Mouse (Mus musculus): ENCODE measurements around the gene Olfr432.
A peak's percentile ranks its signal among the peaks of the same experiment; 100 is the strongest.
"Not testable (repeated sequence)": the region's sequence is repeated elsewhere in the genome, so short reads cannot be mapped to it uniquely, and the experiment has no call there.

Olfr432 gene

DNA sequence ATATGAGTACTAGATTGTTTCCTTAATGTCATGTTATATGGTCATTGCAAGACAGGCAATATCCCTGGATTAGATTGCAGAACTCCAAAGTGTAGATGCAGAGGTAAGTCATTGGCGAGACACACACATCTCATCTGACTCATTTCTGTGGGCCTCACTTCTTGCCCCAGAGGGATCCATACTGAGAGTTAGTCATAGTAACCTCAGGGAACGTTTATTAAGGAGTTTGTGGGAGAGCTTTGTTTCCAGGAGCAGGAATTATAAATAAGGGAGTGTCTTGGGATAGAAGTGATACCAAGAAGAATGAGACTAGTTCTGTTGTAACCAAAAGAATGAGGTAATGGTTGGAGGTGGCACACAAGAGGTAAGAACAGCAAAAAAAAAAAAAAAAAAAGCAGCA, at the start of gene Olfr432:
Olfr432 (plus strand) TSS at position 313 of the 400 bp plus-strand sequence.
- no peak for DNase-seq

DNA sequence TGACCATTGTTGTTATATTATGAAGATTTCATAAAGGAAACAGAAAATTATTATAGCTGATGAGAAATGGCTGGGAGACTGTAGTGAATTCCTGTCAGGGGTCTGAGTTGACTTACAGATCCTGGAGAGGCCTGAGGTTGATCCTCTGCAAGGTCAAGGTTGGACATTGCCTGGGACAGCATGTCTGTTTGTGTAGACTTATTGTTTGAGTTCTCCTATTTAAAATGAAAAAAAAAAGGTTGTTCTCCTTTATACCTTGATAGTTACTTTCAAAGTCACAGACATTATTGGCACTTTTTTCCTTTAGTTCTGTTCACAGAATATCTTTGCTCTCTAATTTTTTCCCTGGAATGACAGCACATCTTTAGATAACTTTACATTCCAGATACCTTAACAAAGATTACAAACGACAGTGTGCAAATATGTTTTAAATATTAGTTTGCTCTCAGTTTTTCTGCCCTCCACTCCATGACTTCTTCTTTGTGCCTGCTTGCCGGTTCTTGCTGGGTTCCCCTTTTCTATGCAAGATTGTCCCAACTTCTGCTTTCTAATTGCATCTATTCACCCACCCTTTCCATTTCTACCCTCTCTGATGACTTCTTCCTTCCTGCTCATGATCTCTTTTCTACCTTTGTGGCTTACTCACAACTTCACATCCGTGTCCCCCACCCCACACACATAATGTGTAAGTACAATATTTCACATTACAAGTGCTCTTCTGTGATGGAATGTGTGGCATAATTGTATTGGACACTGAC, 44.5 kb upstream of the Olfr432 start:
- DNase-seq: peak; percentile 7 to 24

DNA sequence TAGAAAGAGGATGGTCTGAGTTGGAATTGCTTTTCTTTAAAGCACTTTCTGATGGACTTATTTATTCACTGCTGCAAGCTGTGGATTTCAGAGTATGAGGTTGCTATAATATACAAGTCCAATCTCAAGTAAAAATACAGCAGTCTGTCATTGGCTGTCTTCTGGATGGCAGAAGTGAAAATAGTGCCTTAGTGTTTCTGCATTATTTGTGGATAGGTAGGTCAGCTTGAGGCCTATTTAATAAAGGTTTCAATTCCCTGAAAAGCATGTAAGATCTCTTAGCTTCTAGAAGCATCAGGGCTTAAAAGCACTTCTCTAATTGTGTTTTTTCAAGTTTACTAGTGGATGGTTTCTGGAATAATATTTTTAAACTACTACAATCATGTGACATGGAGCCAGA, 42.0 kb upstream of the Olfr432 start:
- not testable (repeated sequence) for DNase-seq

DNA sequence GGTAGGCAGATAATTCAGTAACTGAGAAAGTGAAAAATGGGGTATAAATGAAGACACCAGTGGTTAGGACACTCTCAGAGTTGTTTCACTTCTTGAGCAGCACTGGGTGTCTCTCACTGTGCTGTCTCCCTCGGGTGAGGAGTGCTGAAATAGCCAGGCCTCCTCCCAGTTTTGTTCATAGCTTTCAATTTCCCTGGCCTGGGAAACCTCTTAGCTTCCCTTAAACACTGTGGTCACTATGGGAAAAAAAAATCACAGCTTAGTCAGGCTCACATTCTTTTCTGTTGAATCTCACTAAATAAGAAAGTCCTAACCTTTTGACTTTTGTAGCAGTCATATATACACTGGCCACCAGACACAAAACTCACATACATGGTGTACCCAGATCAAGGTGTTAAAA, 17.3 kb upstream of the Olfr432 start, which contains the start of gene Ifi205:
Ifi205 (minus strand) TSS at position 113 of the 400 bp plus-strand sequence.
- DNase-seq: no peak

DNA sequence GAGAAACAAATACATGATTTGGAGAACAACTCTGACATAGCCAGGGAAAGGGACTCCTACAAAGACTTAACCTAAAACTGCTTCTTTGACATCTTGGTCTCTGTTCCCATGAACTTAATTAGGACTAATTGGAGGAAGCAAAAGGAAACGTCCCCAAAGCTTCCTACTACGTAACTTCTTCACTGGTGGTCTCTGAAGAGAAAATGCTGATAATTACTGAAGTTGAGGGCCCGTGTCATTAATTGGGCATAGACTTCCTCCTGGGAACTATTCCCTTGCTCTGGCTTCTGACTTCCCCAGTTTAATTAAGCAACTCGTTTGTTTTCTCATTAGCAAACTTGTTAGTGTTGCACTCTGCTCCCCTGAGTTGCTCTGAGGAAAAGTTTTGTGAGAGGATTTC, 13.2 kb upstream of the Olfr432 start:
- DNase-seq: no peak

DNA sequence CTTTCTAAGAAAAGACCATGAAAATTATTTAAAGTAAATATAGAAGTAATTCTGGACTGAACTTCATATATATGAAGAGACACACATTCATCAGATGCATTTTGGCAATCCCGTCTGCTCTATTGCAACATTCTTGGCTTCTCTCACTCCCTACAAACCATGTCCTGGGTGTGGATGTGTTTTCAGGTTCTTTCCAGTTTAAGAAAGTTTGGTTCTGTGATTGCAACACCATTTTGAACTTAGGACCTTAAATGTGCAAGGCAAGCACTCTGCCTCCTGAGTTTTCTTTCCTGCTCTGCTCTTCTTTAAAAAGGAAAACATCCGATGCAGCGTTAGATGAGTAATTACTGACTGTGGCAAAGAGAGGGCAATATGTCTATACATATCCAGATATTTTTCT, 10.5 kb upstream of the Olfr432 start:
- DNase-seq: no peak

DNA sequence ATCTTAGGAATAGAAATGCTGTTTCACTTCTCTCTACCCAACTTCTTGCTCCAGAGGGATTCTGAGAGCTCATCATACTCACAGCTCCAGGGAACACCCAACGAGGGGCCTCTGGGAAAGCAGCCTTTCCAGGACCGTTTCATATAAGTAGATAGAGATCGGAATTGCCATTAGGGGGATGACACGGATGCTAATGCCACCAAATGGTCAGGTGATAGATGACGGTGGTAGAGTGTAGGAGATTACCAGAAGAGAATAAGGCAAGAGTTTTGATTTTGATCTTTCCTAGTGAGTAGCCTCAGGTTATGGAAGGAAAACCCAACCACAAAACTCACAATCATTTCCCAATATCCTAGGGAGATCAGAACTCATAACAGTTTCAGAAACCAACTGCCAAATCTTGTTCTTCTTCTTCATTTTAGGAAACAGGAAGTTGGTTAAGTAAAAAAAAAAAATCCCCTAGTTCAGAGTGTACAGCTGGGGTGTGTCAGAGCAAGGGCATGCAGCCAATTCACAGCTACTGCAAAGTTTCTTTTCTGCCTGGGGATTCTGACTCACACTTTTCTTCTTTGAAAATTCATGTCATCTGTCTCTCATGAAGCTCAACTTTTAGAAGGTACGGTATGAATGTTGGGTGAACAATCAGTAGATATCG, 8.4 kb upstream of the Olfr432 start, which contains the start of gene Olfr433:
Olfr433 (plus strand) TSS at position 183 of the 655 bp plus-strand sequence.
- DNase-seq: peak; percentile 57 to 65

DNA sequence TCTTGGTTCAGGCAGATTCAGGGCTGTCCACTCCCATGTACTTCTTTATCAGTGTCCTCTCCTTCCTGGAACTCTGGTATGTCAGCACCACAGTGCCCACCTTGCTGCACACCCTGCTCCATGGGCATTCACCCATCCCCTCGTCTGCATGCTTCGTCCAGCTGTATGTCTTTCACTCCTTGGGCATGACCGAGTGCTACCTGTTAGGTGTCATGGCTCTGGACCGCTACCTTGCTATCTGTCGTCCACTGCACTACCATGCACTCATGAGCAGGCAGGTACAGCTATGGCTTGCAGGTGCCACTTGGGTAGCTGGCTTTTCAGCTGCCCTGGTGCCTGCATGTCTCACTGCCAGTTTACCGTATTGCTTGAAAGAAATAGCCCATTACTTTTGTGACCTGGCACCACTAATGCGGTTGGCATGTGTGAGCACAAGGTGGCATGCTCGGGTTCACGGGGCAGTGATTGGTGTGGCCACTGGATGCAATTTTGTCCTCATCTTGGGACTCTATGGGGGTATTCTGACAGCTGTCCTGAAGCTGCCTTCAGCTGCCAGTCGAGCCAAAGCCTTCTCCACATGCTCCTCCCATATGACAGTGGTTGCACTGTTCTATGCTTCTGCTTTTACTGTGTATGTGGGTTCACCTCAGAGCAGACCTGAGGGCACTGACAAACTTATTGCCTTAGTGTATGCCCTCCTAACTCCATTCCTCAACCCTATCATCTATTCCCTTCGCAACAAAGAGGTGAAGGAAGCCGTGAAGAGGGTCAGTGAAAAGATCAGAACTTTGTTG, 6.7 kb upstream of the Olfr432 start:
- DNase-seq: not testable (repeated sequence)

DNA sequence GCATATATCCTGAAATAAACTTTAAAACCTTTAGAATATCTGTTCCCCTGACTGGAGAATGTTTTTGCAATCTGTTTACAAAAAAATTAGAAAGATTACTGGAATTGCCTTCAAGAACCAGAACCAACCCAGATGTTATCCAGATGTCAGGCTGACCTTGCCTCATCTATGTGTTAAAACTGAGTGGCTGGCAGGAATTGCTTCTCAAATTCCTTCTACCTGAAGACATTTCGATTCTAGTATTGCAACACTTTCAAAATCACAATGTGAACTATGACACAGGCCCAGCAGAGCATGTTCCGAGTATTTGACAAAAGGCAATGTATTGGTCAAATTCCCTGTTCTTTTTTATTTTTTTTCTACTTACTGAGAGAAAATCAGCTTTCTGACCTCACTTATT, 4.6 kb upstream of the Olfr432 start:
- no peak for DNase-seq

DNA sequence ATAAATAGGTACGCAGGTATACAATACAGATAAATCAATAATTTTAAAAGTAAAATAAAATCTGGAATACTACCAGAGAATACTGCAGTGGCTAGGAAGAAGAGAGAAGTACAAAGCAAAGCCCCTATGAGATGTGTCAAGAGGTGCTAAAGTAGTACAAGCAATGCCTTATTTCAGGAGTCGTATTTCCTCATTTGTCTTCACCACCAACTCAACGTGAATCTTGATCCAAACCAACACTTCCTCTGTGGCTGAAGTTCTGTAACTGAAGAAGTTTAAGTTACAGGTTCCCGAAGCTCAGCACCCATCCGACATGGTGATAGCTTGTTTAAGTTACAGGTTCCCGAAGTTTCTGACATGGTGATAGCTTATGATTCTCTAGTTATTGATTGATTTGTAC, 778 bp upstream of the Olfr432 start:
- DNase-seq: not testable (repeated sequence)

DNA sequence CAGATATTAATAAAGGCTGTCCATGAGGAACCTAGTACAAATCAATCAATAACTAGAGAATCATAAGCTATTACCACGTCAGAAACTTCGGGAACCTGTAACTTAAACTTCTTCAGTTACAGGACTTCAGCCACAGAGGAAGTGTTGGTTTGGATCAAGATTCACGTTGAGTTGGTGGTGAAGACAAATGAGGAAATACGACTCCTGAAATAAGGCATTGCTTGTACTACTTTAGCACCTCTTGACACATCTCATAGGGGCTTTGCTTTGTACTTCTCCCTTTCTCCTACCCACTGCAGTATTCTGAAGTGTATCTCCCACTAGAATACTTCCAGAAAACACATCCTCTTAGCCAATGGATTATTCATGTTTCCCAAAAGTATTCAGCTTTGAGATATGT, 352 bp downstream of the Olfr432 start:
- DNase-seq: not testable (repeated sequence)

DNA sequence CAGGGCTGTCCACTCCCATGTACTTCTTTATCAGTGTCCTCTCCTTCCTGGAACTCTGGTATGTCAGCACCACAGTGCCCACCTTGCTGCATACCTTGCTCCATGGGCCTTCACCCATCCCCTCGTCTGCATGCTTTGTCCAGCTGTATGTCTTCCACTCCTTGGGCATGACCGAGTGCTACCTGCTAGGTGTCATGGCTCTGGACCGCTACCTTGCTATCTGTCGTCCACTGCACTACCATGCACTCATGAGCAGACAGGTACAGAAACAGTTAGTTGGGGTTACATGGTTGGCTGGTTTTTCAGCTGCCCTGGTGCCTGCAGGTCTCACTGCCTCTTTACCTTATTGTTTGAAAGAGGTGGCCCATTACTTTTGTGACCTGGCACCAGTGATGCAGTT, 1.5 kb downstream of the Olfr432 start:
- DNase-seq: no peak

DNA sequence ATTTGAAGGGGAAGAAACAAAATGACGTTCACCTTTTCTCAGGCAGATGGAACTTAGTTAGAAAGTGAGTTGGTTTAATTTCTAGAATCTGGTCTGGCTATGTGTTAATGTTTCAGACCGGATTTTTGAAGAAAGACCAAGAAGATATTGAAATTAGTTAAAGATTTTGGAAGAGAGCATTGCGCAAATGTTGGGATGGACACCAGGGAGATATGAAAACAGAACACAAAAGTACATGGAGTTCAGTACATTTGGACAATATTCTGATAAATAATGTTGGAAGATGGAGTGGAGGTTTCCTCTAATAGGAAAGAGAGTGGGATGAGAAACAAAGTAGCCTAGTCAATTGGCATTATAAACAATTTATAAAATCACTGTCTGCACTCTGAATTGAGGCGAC, 2.5 kb downstream of the Olfr432 start:
- DNase-seq: no peak

DNA sequence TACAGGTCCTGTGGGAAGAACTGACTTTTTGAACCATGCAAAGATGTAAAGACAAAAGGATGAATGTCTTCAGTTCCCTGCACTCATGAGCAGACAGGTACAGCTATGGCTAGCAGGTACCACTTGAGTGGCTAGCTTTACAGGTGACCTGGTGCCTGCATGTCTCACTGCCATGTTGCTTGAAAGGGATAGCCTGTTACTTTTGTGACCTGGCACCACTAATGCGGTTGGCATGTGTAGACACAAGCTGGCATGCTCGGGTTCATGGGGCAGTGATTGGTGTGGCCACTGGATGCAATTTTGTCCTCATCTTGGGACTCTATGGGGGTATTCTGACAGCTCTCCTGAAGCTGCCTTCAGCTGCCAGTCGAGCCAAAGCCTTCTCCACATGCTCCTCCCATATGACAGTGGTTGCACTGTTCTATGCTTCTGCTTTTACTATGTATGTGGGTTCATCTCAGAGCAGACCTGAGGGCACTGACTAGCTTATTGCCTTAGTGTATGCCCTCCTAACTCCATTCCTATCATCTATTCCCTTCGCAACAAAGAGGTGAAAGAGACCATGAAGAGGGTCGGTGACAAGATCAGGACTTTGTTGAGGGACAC, 3.0 kb downstream of the Olfr432 start:
- no peak for DNase-seq

DNA sequence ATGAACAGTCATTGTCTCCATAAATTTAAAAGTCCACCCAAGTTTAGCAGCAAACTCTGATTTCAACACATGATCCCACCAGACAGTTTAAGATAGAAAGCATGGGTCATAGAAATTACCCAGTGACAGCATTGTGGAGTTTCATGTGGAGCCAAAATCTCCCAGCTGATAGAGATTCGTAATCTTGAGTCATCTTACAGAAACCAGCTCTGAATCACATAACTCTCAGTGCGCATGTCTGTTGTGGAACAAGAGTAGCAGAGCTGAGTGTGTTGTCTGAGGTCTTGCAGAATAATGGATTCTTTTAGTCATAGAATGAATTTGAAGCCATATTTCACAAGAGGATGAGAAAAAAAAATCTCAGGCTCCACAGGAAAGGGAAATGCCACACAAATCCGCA, 4.0 kb downstream of the Olfr432 start:
- DNase-seq: no peak

DNA sequence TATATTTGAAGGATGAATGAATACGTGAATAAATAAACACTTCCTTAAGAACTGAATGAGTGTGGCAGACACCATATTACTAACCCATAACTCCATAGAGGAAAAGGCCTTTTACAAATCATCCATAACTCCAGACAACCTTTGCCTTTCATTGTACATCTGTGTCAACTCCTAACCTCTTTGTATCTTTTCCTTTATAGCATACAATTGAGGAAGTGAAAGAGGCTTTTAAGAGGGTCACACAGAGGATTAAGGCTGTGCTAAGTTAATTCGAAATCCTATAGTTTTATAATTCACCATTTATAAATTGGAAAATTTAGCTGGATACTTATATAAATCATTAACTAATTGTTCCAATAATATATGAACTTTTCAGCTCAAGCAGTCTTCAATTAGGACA, 6.2 kb downstream of the Olfr432 start:
- no peak for DNase-seq

DNA sequence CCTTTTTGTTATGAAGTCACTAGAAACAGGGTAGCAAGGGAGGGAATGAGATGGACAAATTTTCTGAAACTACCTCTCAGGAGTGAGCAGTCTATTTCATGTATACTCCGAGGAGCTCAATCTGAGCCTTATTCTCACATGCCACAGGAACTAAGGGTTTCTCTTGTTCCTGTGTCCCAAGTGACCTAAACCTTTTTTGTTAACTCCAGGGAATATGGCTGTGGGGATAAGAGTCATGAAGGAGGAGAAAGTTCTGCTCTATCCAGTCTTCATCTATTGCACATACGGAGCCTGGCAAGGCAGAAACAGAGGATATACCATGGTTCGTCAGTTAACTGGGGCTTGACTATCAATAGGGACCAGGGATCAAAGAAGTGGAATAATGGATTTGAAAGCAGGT, 17.3 kb downstream of the Olfr432 start, which contains the start of gene Olfr430:
Olfr430 (plus strand) TSS at position 301 of the 400 bp plus-strand sequence.
- no peak for DNase-seq

DNA sequence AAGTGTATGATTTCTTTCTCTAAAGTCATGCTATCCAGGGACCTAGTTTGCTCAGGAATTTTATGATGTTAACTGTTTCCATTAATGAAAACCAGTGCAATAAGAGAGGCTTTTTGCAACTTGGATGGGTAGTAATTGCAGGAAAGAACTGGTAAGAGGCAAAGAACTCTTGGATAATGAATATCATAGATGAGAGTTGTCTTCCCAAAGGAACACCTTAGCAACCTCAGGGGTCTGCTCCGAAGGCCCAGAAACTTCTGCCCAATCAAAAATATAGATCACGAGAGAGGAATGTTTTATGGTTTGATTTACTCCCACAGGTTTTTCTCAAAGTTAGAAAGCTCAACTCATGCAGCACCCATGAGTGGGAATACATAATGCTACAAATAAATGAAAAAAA, 35.0 kb downstream of the Olfr432 start, which contains the start of gene Olfr429:
Olfr429 (plus strand) TSS at position 301 of the 400 bp plus-strand sequence.
- no peak for DNase-seq

DNA sequence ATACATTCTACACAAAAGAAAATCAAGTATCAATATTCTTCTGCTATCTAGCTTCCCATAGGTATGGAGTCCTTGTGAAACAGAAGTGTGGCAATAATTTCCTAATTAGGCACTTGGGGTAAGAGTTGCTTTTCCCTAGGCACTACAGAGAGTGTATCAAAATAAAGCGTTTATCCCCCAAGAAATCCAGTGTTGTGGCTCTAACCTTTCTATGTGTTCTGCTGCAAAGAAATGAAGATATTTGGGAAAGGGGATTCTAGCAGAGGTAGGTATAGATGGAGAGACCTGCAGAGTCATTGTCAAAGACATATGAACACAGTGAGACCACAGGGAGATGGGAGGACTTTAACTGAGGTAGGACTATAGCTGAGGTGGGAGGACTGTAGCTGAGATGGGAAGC, 47.6 kb downstream of the Olfr432 start, which contains the start of gene Olfr427:
Olfr427 (plus strand) TSS at position 301 of the 400 bp plus-strand sequence.
- DNase-seq: no peak

DNA sequence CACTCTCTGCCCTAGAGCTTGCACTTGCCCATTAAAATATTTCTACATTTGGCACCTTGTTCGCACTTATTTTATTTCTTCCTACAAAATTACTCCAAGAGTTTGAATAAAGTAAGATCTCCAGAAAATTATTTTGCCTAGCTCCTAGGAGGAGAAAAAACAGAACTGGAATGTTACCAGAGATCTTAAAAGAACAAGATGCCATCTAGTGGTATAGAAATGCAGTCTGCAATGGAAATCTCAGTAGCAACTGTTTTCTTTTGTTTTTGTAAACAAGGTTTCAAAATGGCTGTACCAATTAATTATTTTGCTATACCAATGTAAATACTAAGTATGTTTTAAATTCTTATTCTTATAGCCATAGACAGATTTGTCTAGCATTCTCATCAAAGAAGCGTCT, 54.7 kb downstream of the Olfr432 start:
- DNase-seq: no peak
